Mouse (Mus musculus) C2C12 (cell line): ENCODE measurements around the gene Card19. TPM values are rescaled to one million over a fixed set of nuclear protein-coding genes. Genes with fewer than 3 reads are reported as not detected.

ENCODE experiments used
- H3K27me3 ChIP-seq: one replicate; pipeline ENCODE4 v1.6.1; 2011; ENCODE audit not compliant: control insufficient read depth, insufficient read depth, insufficient read length
- H3K36me3 ChIP-seq: one replicate; pipeline ENCODE4 v1.6.1; 2011; ENCODE audit not compliant: control insufficient read depth, insufficient read depth
- H3K4me3 ChIP-seq: one replicate; pipeline ENCODE4 v1.5.1; 2011; ENCODE audit warnings: mild to moderate bottlenecking, control low read depth; ENCODE audit not compliant: poor library complexity, insufficient read depth, severe bottlenecking
- H3K79me2 ChIP-seq: one replicate; pipeline ENCODE4 v1.6.1; 2011; ENCODE audit not compliant: control insufficient read depth, insufficient read depth
- H3K79me3 ChIP-seq: one replicate; pipeline ENCODE4 v1.6.1; 2011; ENCODE audit warnings: low read depth, control low read depth
- H3ac ChIP-seq: one replicate; pipeline ENCODE3; 2011; ENCODE audit warnings: low read depth; ENCODE audit not compliant: control insufficient read depth, insufficient read length
- CEBPB ChIP-seq: IDR thresholded peaks from one replicate; pipeline ENCODE4 v1.6.1; 2011; ENCODE audit warnings: low read depth, mild to moderate bottlenecking, control low read depth, moderate library complexity
- CTCF ChIP-seq: IDR thresholded peaks from one replicate; pipeline ENCODE4 v1.5.1; 2011; ENCODE audit not compliant: control insufficient read depth, insufficient read depth, insufficient read length
- FOSL1 ChIP-seq: IDR thresholded peaks from one replicate; pipeline ENCODE4 v1.8.0; 2011; ENCODE audit warnings: mild to moderate bottlenecking, low read length; ENCODE audit not compliant: poor library complexity, insufficient read depth, severe bottlenecking
- MAX ChIP-seq: IDR thresholded peaks from one replicate; pipeline ENCODE4 v1.6.1; 2011; ENCODE audit warnings: mild to moderate bottlenecking, control low read depth
- MYOD1 ChIP-seq: IDR thresholded peaks from one replicate; pipeline ENCODE4 v1.6.1; 2011; ENCODE audit warnings: low read depth; ENCODE audit not compliant: control insufficient read depth, insufficient read length
- MYOG ChIP-seq: IDR thresholded peaks from one replicate; pipeline ENCODE4 v1.6.1; 2011; ENCODE audit not compliant: control insufficient read depth, insufficient read length; ENCODE audit errors: extremely low read depth
- USF1 ChIP-seq: IDR thresholded peaks from one replicate; pipeline ENCODE4 v1.6.1; 2011; ENCODE audit warnings: low read depth, mild to moderate bottlenecking, control low read depth, moderate library complexity
- polyA plus RNA-seq: library from polyadenylated mRNA; unstranded; fragments of >200 nt; fragmentation: generic; extraction: Trizol; gene quantifications from one replicate; pipeline ENCODE4 v1.2.1, GENCODE M21; 2012; ENCODE audit warnings: missing spikeins

The Card19 gene
- polyA plus RNA-seq, 1 experiment: 159 TPM

- Histone ChIP-seq H3K4me3 (no peak overlapping the region), H3K79me3 (peaks cover 1% of the 10 kb centered on the region), H3K79me2 (peaks cover 16% of the 10 kb centered on the region), H3ac (no peak overlapping the region), H3K27me3 (no peaks in the 10 kb centered on the region), H3K36me3 (no peaks in the 10 kb centered on the region)
- TF ChIP-seq MYOD1 (no peak), USF1 (no peak), CTCF (no peak), MYOG (no peak)
Measured at GRCm38 (mm10) chr13:49186798-49187287, 29.0 kb downstream of the Card19 start.

GRCm38 (mm10) chr13:49183646-49184045 lies 32.2 kb downstream of the Card19 start:
- no peak overlapping the region for H3ac ChIP-seq
- H3K79me3 ChIP-seq: no peaks in the 10 kb centered on the region
- TF ChIP-seq CEBPB: no peak
- no peak for TF ChIP-seq CTCF
- no peak for TF ChIP-seq FOSL1
- no peak for TF ChIP-seq MYOD1
- TF ChIP-seq MAX: no peak
- no peak for TF ChIP-seq USF1
- TF ChIP-seq MYOG: no peak
- H3K27me3 ChIP-seq: no peaks in the 10 kb centered on the region
- no peak overlapping the region for H3K4me3 ChIP-seq
- no peaks in the 10 kb centered on the region for H3K36me3 ChIP-seq
- H3K79me2 ChIP-seq: peaks cover 6% of the 10 kb centered on the region

- H3K4me3 ChIP-seq: no peak overlapping the region
- TF ChIP-seq CEBPB (no peak), MYOD1 (no peak), FOSL1 (no peak), USF1 (no peak), MAX (no peak)
Measured at GRCm38 (mm10) chr13:49183161-49183560, 32.7 kb downstream of the Card19 start.

GRCm38 (mm10) chr13:49181411-49181984 lies 34.3 kb downstream of the Card19 start:
- Histone ChIP-seq H3K27me3 (no peaks in the 10 kb centered on the region), H3K79me2 (no peaks in the 10 kb centered on the region), H3K4me3 (no peak overlapping the region), H3K79me3 (no peaks in the 10 kb centered on the region), H3K36me3 (no peaks in the 10 kb centered on the region), H3ac (no peak overlapping the region)
- no peak for TF ChIP-seq USF1
- no peak for TF ChIP-seq MAX
- no peak for TF ChIP-seq FOSL1
- no peak for TF ChIP-seq CEBPB
- no peak for TF ChIP-seq MYOD1
- no peak for TF ChIP-seq CTCF
- TF ChIP-seq MYOG: no peak

More at GRCm38 (mm10) chr13:49183161-49183560, 32.7 kb downstream of the Card19 start:
- H3K79me2 ChIP-seq: peaks cover 4% of the 10 kb centered on the region
- no peaks in the 10 kb centered on the region for H3K27me3 ChIP-seq
- H3K36me3 ChIP-seq: no peaks in the 10 kb centered on the region
- no peaks in the 10 kb centered on the region for H3K79me3 ChIP-seq
- no peak overlapping the region for H3ac ChIP-seq

GRCm38 (mm10) chr13:49180691-49181090 lies 35.1 kb downstream of the Card19 start:
- H3K4me3 ChIP-seq: no peak overlapping the region
- no peaks in the 10 kb centered on the region for H3K27me3 ChIP-seq
- no peaks in the 10 kb centered on the region for H3K36me3 ChIP-seq
- no peaks in the 10 kb centered on the region for H3K79me3 ChIP-seq
- H3K79me2 ChIP-seq: no peaks in the 10 kb centered on the region
- TF ChIP-seq CEBPB: no peak
- no peak for TF ChIP-seq MAX
- no peak for TF ChIP-seq MYOG
- TF ChIP-seq MYOD1: no peak
- TF ChIP-seq USF1: no peak
- TF ChIP-seq FOSL1: no peak
- TF ChIP-seq CTCF: no peak
- no peak overlapping the region for H3ac ChIP-seq

GRCm38 (mm10) chr13:49180274-49180673 lies 35.6 kb downstream of the Card19 start:
- Histone ChIP-seq H3ac (no peak overlapping the region), H3K36me3 (no peaks in the 10 kb centered on the region), H3K79me3 (no peaks in the 10 kb centered on the region), H3K27me3 (no peaks in the 10 kb centered on the region), H3K4me3 (no peak overlapping the region), H3K79me2 (no peaks in the 10 kb centered on the region)
- TF ChIP-seq USF1: no peak
- no peak for TF ChIP-seq FOSL1
- TF ChIP-seq CTCF: no peak
- no peak for TF ChIP-seq CEBPB
- no peak for TF ChIP-seq MYOG
- no peak for TF ChIP-seq MAX
- TF ChIP-seq MYOD1: no peak
